In genomic region chr7:28862817-28863499, GRCm38 (mm10) we compare ENCODE assay signal across 12 mouse cellular contexts. TPM values are rescaled to one million over a fixed set of nuclear protein-coding genes. Genes with fewer than 3 reads are reported as not detected.
DNase-seq lines count a peak whose midpoint lies in the region; ATAC-seq and TF ChIP-seq lines count a peak whose summit lies in the region.
"Had no signal": no experiment of that assay in that cellular context is flagged by ENCODE, and none has a peak within 500 bp of the region (broad histone marks: within the 10 kb centered on the region; RNA-seq: fewer than 3 reads in every experiment).

No protein-coding gene starts in this region.

- TF ChIP-seq EP300 in lung, postnatal 0 days (IDR thresholded peaks at IDR 0.05), result no peak

- no peak for TF ChIP-seq POLR2A in kidney, adult 2 months (IDR thresholded peaks at IDR 0.05; ENCODE audit: low read depth, low read length)

- H3K27me3 ChIP-seq in lung, postnatal 0 days (replicated peaks; ENCODE audit: insufficient read depth, low read length), result no peaks in the 10 kb centered on the region
- 0 out of 2 replicates have a peak, but pooled peaks cover 3% of the 10 kb centered on the region for H3K27me3 ChIP-seq in hindbrain, embryonic 12.5 days
- no peaks in the 10 kb centered on the region for H3K27me3 ChIP-seq in kidney, adult 2 months (replicated peaks; ENCODE audit: control insufficient read depth, insufficient read depth, low read length)
- H3K27me3 ChIP-seq: midbrain, embryonic 12.5 days had no signal

- H3K36me3 ChIP-seq in lung, postnatal 0 days (ENCODE audit: insufficient read depth, low read length), result no peaks in the 10 kb centered on the region
- H3K36me3 ChIP-seq in hindbrain, embryonic 12.5 days, result no peaks in the 10 kb centered on the region
- no peaks in the 10 kb centered on the region for H3K36me3 ChIP-seq in kidney, adult 2 months (ENCODE audit: control insufficient read depth, insufficient read depth, low read length)
- H3K36me3 ChIP-seq: midbrain, embryonic 12.5 days had no signal

- no peak overlapping the region for H3K27ac ChIP-seq in lung, postnatal 0 days (ENCODE audit: low read length)
- H3K27ac ChIP-seq in hindbrain, embryonic 12.5 days, result no peak overlapping the region
- no peak overlapping the region for H3K27ac ChIP-seq in kidney, adult 2 months (ENCODE audit: insufficient read depth, low read depth, low read length)

- peaks cover 13% of the 10 kb centered on the region; the same call in 1 of the 2 replicates for H3K4me1 ChIP-seq in lung, postnatal 0 days (ENCODE audit: insufficient read depth, low read depth, low read length)
- peaks cover 14% of the 10 kb centered on the region; the same call in 1 of the 2 replicates for H3K4me1 ChIP-seq in hindbrain, embryonic 12.5 days
- H3K4me1 ChIP-seq in kidney, adult 2 months (ENCODE audit: control insufficient read depth, insufficient read depth, low read length), result no peaks in the 10 kb centered on the region

- no peak overlapping the region for H3K4me2 ChIP-seq in lung, postnatal 0 days (replicated peaks; ENCODE audit: low read depth, low read length)
- no peak overlapping the region for H3K4me2 ChIP-seq in hindbrain, embryonic 12.5 days (replicated peaks)
- H3K4me2 ChIP-seq: midbrain, embryonic 12.5 days had no signal

- ATAC-seq in lung, postnatal 0 days, result no peak
- no peak for ATAC-seq in hindbrain, embryonic 12.5 days (ENCODE audit: low FRiP score)
- ATAC-seq: liver, postnatal 0 days had no signal

- no peak overlapping the region for H3K4me3 ChIP-seq in lung, postnatal 0 days (ENCODE audit: low read depth, low read length)
- no peak overlapping the region for H3K4me3 ChIP-seq in hindbrain, embryonic 12.5 days
- no peak overlapping the region for H3K4me3 ChIP-seq in kidney, adult 2 months (ENCODE audit: insufficient read depth, low read depth, low read length)
- H3K4me3 ChIP-seq: midbrain, embryonic 12.5 days had no signal

- intact Hi-C loops in left cerebral cortex, postnatal 36 days (cut with DNase I), result no loop called here

- TF ChIP-seq CTCF in lung, postnatal 0 days (IDR thresholded peaks at IDR 0.05), result no peak
- TF ChIP-seq CTCF in kidney, adult 2 months (conservative IDR thresholded peaks at IDR 0.05; ENCODE audit: insufficient read depth, insufficient read length, low read depth, low read length), result no peak

- no peaks in the 10 kb centered on the region for H3K9me3 ChIP-seq in lung, postnatal 0 days (ENCODE audit: low read length)
- peaks cover 5% of the 10 kb centered on the region; the same call in 1 of the 2 replicates for H3K9me3 ChIP-seq in hindbrain, embryonic 12.5 days (replicated peaks)

- DNase-seq in lung, postnatal 0 days (ENCODE audit: low spot score), result peak; percentile 49
- no peak for DNase-seq in lung, postnatal 10 days
- peak; percentile 67 for DNase-seq in gonadal fat pad, adult 2 months (ENCODE audit: low read depth)
- DNase-seq in left cerebral cortex, postnatal 36 days (ENCODE audit: low spot score in 2 of 2), result peak; percentile 66 to 70
- DNase-seq in testis, postnatal 10 days (ENCODE audit: low spot score), result peak; percentile 61
- no peak for DNase-seq in cerebellum, adult 9-10 months
- DNase-seq in kidney, adult 2 months, result no peak
- DNase-seq: kidney, adult 9 months; liver, postnatal 0 days had no signal

- no peak overlapping the region for H3K9ac ChIP-seq in lung, postnatal 0 days (replicated peaks; ENCODE audit: low read depth)
- no peak overlapping the region for H3K9ac ChIP-seq in hindbrain, embryonic 12.5 days
- H3K9ac ChIP-seq: liver, postnatal 0 days; midbrain, embryonic 12.5 days had no signal

- WGBS in lung, postnatal 0 days, result 75% methylated on average over 15 of the region's 15 CpGs
- 83% methylated on average over 15 of the region's 15 CpGs for WGBS in hindbrain, embryonic 12.5 days
- 65% methylated on average over 15 of the region's 15 CpGs for WGBS in kidney, adult 2 months

RNA-seq across cellular contexts. Expression of gene Lgals7, which starts 0.7 kb away (rescaled TPM):
- 2.2 and 3.0 TPM in 2 replicates for polyA plus RNA-seq in lung, postnatal 0 days (2015; fragmentation: Nextera tagmentation; extraction: Ambion mirVana)
- 11.2 and 12.3 TPM in 2 replicates for polyA plus RNA-seq in gonadal fat pad, adult 2 months (2012; rRNA removed)
- total RNA-seq in left cerebral cortex, postnatal 36 days (2021), result not detected
- 3.1 and 3.5 TPM in 2 replicates for polyA plus RNA-seq in hindbrain, embryonic 12.5 days (2016; fragmentation: Nextera tagmentation; extraction: Ambion mirVana)
- polyA plus RNA-seq in kidney, adult 2 months (2012; rRNA removed), result 1.1 and 1.6 TPM in 2 replicates
- total RNA-seq: neutrophil, adult 5-6 weeks had no signal

RNA-seq across cellular contexts. Expression of gene Capn12, which starts 18.3 kb away (rescaled TPM):
- 0.27 and 0.33 TPM in 2 replicates for polyA plus RNA-seq in lung, postnatal 0 days (2015; fragmentation: Nextera tagmentation; extraction: Ambion mirVana)
- 0.28 and 0.42 TPM in 2 replicates for polyA plus RNA-seq in gonadal fat pad, adult 2 months (2012; rRNA removed)
- 1 to 10 TPM in 1 of 2 experiments, under 1 TPM in 1; 0.72 to 1.4 TPM for total RNA-seq in left cerebral cortex, postnatal 36 days (2021)
- 0.34 and 0.78 TPM in 2 replicates for polyA plus RNA-seq in hindbrain, embryonic 12.5 days (2016; fragmentation: Nextera tagmentation; extraction: Ambion mirVana)
- 0.11 and 0.24 TPM in 2 replicates for polyA plus RNA-seq in kidney, adult 2 months (2012; rRNA removed)
- total RNA-seq: neutrophil, adult 5-6 weeks had no signal

RNA-seq across cellular contexts. Expression of gene Lgals4, which starts 29.3 kb away (rescaled TPM):
- polyA plus RNA-seq in lung, postnatal 0 days (2015; fragmentation: Nextera tagmentation; extraction: Ambion mirVana), result 14.9 and 15.6 TPM in 2 replicates
- polyA plus RNA-seq in gonadal fat pad, adult 2 months (2012; rRNA removed), result 21.7 and 30.4 TPM in 2 replicates
- total RNA-seq in left cerebral cortex, postnatal 36 days (2021), result 1 to 10 TPM; 1.2 to 5.0 TPM
- 5.0 and 5.1 TPM in 2 replicates for polyA plus RNA-seq in hindbrain, embryonic 12.5 days (2016; fragmentation: Nextera tagmentation; extraction: Ambion mirVana)
- 22.8 and 25.0 TPM in 2 replicates for polyA plus RNA-seq in kidney, adult 2 months (2012; rRNA removed)

RNA-seq across cellular contexts. Expression of gene Ech1, which starts 37.9 kb away (rescaled TPM):
- 287 and 308 TPM in 2 replicates for polyA plus RNA-seq in lung, postnatal 0 days (2015; fragmentation: Nextera tagmentation; extraction: Ambion mirVana)
- polyA plus RNA-seq in gonadal fat pad, adult 2 months (2012; rRNA removed), result 508 and 671 TPM in 2 replicates
- 10 to 100 TPM; 45.0 to 47.8 TPM for total RNA-seq in left cerebral cortex, postnatal 36 days (2021)
- polyA plus RNA-seq in hindbrain, embryonic 12.5 days (2016; fragmentation: Nextera tagmentation; extraction: Ambion mirVana), result 84.7 and 87.8 TPM in 2 replicates
- 865 and 950 TPM in 2 replicates for polyA plus RNA-seq in kidney, adult 2 months (2012; rRNA removed)

RNA-seq across cellular contexts. Expression of gene Hnrnpl, which starts 54.6 kb away (rescaled TPM):
- polyA plus RNA-seq in lung, postnatal 0 days (2015; fragmentation: Nextera tagmentation; extraction: Ambion mirVana), result 151 and 154 TPM in 2 replicates
- 298 and 302 TPM in 2 replicates for polyA plus RNA-seq in gonadal fat pad, adult 2 months (2012; rRNA removed)
- 100 to 1,000 TPM; 414 to 415 TPM for total RNA-seq in left cerebral cortex, postnatal 36 days (2021)
- 297 and 345 TPM in 2 replicates for polyA plus RNA-seq in hindbrain, embryonic 12.5 days (2016; fragmentation: Nextera tagmentation; extraction: Ambion mirVana)
- polyA plus RNA-seq in kidney, adult 2 months (2012; rRNA removed), result 172 and 214 TPM in 2 replicates

Comparison
In these comparisons a context has a peak if more than half of its experiments do, and no peak if none do; other contexts are left out.
1. DNase-seq: peak in lung, postnatal 0 days (single experiment), gonadal fat pad, adult 2 months (single experiment), left cerebral cortex, postnatal 36 days (2 of 2) and testis, postnatal 10 days (single experiment); none in lung, postnatal 10 days (single experiment), cerebellum, adult 9-10 months (single experiment) and kidney, adult 2 months (single experiment).